Mouse (Mus musculus): Measurements from ENCODE around the gene Wfdc13.
"Not testable (repeated sequence)": the region's sequence is repeated elsewhere in the genome, so short reads cannot be mapped to it uniquely, and the experiment has no call there.

Wfdc13 gene

DNA sequence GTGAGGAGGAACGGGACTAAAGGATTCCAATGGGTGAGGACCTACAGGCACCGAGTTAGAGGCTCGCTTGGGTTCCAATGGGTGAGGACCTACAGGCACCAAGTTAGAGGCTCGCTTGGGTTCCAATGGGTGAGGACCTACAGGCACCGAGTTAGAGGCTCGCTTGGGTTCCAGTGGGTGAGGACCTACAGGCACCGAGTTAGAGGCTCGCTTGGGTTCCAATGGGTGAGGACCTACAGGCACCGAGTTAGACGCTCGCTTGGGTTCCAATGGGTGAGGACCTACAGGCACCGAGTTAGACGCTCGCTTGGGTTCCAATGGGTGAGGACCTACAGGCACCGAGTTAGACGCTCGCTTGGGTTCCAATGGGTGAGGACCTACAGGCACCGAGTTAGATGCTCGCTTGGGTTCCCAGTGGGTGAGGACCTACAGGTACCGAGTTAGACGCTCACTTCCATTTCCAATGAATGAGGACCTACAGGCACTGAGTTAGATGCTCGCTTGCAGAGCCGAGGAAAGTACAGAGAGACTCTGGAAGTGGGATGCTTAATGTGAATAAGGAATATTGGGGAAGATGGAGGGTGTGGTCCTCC lies 31.4 kb downstream of the Wfdc13 start:
- not testable (repeated sequence) for DNase-seq (ENCODE audit: low spot score in 2 of 2)

- DNase-seq (ENCODE audit: low spot score in 2 of 2) = no peak
Measured at GRCm38 (mm10) chr2:164723276-164723675, 38.4 kb downstream of the Wfdc13 start.

- DNase-seq (ENCODE audit: low spot score in 2 of 2) = peak; percentile 63 to 72
Measured at GRCm38 (mm10) chr2:164725895-164726619, 41.1 kb downstream of the Wfdc13 start.

DNA sequence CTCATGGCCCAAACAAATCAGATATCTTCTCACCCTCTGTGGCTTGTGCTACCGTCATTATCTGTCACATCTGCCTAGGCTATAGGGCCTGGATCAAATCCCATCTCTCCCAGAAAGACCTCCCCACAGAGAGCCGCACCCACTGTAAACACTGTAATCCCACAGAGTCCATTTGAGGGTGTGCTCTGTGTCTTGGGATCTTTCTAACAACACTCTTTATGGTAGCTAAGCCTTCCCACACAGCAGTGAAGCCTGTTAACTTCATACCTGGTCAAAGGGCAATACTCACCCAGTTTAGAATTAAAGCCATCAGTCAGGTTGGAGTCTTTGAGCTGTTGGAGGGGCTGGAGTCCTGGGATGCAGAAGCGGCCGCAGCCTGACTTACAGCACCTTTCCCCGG lies 46.8 kb downstream of the Wfdc13 start:
- DNase-seq (ENCODE audit: low spot score in 2 of 2) = no peak

DNA sequence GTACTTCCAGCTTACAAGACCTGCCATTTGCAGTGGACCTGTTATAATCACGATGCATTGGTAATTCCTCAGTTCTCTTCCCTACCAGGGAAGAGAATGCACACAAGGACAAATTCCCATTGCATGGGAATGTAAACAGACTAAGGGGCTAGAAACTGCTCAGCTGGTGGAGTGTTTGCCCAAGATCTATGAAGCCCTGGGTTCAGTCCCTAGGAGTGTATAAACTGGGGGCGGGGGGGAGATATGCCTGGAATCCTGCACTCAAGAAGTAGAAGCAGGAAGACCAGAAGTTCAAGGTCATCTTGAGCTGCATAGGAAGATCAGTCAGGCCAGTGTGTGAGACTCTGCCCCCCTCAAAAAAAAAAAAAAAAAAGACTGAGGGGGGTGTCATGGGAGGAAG lies 48.4 kb downstream of the Wfdc13 start:
- no peak for DNase-seq (ENCODE audit: low spot score in 2 of 2)

GRCm38 (mm10) chr2:164734839-164735238 lies 49.9 kb downstream of the Wfdc13 start:
- DNase-seq (ENCODE audit: low spot score in 2 of 2) = no peak

GRCm38 (mm10) chr2:164735446-164735845 lies 50.5 kb downstream of the Wfdc13 start:
- DNase-seq (ENCODE audit: low spot score in 2 of 2) = no peak

All from natural killer cell, adult 2 months (primary cell).